Mouse (Mus musculus): ENCODE results near the gene Camsap2. TPM values are rescaled to one million over a fixed set of nuclear protein-coding genes. Genes with fewer than 3 reads are reported as not detected.
A peak's percentile ranks its signal among the peaks of the same experiment; 100 is the strongest.

Gene Camsap2
- total and polyA plus RNA-seq, 2 experiments: 2.3 to 8.9 TPM

GRCm38 (mm10) chr1:136306424-136306823 is 39.5 kb downstream of the Camsap2 start:
- H3K4me1 ChIP-seq (ENCODE audit: control insufficient read depth, insufficient read depth, low read length): no peaks in the 10 kb centered on the region
- H3K27ac ChIP-seq (replicated peaks; ENCODE audit: insufficient read depth, low read depth, low read length): no peak overlapping the region
- no peaks in the 10 kb centered on the region for H3K27me3 ChIP-seq (ENCODE audit: control insufficient read depth, insufficient read depth, low read length)
- H3K79me2 ChIP-seq (ENCODE audit: control insufficient read depth, insufficient read depth, low read length): peaks cover 7% of the 10 kb centered on the region; the same call in 1 of the 2 replicates
- no peak overlapping the region for H3K4me3 ChIP-seq (ENCODE audit: insufficient read depth, low read depth, low read length)
- no peak for TF ChIP-seq POLR2A (IDR thresholded peaks at IDR 0.05; ENCODE audit: extremely low read depth, insufficient read depth, low read length)
- TF ChIP-seq CTCF (IDR thresholded peaks at IDR 0.05; ENCODE audit: low read depth, low read length): peak; percentile 45
- 63% methylated on average over 3 of the region's 3 CpGs for WGBS
- H3K9ac ChIP-seq (ENCODE audit: low read depth, low read length): no peak overlapping the region
- peak; percentile 40 for DNase-seq (ENCODE audit: extremely low read depth, low read depth, low spot score)
- no peaks in the 10 kb centered on the region for H3K36me3 ChIP-seq (ENCODE audit: control insufficient read depth, insufficient read depth, low read length)

GRCm38 (mm10) chr1:136293961-136294360 is 51.9 kb downstream of the Camsap2 start:
- H3K27ac ChIP-seq (replicated peaks; ENCODE audit: insufficient read depth, low read depth, low read length): no peak overlapping the region
- peak; percentile 22 for DNase-seq (ENCODE audit: extremely low read depth, low read depth, low spot score)
- no peak overlapping the region for H3K9ac ChIP-seq (ENCODE audit: low read depth, low read length)
- no peaks in the 10 kb centered on the region; the same call in 1 of the 2 replicates for H3K36me3 ChIP-seq (ENCODE audit: control insufficient read depth, insufficient read depth, low read length)
- no peak overlapping the region for H3K4me3 ChIP-seq (ENCODE audit: insufficient read depth, low read depth, low read length)
- H3K4me1 ChIP-seq (ENCODE audit: control insufficient read depth, insufficient read depth, low read length): no peaks in the 10 kb centered on the region; the same call in 1 of the 2 replicates
- TF ChIP-seq CTCF (IDR thresholded peaks at IDR 0.05; ENCODE audit: low read depth, low read length) (no peak), POLR2A (IDR thresholded peaks at IDR 0.05; ENCODE audit: extremely low read depth, insufficient read depth, low read length) (no peak)
- H3K27me3 ChIP-seq (ENCODE audit: control insufficient read depth, insufficient read depth, low read length): no peaks in the 10 kb centered on the region
- H3K79me2 ChIP-seq (ENCODE audit: control insufficient read depth, insufficient read depth, low read length): no peaks in the 10 kb centered on the region

GRCm38 (mm10) chr1:136289803-136290202 is 56.1 kb downstream of the Camsap2 start:
- Histone ChIP-seq H3K27me3 (ENCODE audit: control insufficient read depth, insufficient read depth, low read length) (no peaks in the 10 kb centered on the region), H3K36me3 (ENCODE audit: control insufficient read depth, insufficient read depth, low read length) (peaks cover 13% of the 10 kb centered on the region), H3K4me3 (ENCODE audit: insufficient read depth, low read depth, low read length) (no peak overlapping the region), H3K9ac (ENCODE audit: low read depth, low read length) (no peak overlapping the region), H3K4me1 (ENCODE audit: control insufficient read depth, insufficient read depth, low read length) (no peaks in the 10 kb centered on the region; the same call in 1 of the 2 replicates), H3K79me2 (ENCODE audit: control insufficient read depth, insufficient read depth, low read length) (no peaks in the 10 kb centered on the region), H3K27ac (replicated peaks; ENCODE audit: insufficient read depth, low read depth, low read length) (no peak overlapping the region)
- DNase-seq (ENCODE audit: extremely low read depth, low read depth, low spot score): no peak
- 65% methylated on average over 1 of the region's 1 CpGs for WGBS
- TF ChIP-seq POLR2A (IDR thresholded peaks at IDR 0.05; ENCODE audit: extremely low read depth, insufficient read depth, low read length) (no peak), CTCF (IDR thresholded peaks at IDR 0.05; ENCODE audit: low read depth, low read length) (no peak)

DNA sequence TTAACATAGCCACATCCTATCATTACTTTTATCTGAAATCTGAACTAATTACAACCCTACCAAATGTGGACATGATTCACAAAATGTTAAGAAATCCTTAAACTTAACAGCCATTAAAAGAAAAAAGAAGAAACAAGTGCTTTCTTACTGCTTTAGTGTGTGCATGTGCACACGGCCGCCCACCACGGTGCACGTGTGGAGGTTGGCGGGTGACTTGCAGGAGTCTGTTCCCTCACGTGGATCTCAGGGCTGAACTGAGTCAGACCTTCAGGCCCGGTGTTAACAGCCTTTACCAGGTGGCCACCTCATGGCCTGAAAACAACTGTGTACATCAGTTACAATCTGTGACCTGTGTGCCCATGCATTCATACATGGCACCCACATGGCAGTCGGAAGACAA is 68.5 kb downstream of the Camsap2 start:
- Histone ChIP-seq H3K9ac (ENCODE audit: low read depth, low read length) (no peak overlapping the region), H3K27ac (replicated peaks; ENCODE audit: insufficient read depth, low read depth, low read length) (no peak overlapping the region), H3K4me1 (ENCODE audit: control insufficient read depth, insufficient read depth, low read length) (no peaks in the 10 kb centered on the region), H3K27me3 (ENCODE audit: control insufficient read depth, insufficient read depth, low read length) (no peaks in the 10 kb centered on the region), H3K4me3 (ENCODE audit: insufficient read depth, low read depth, low read length) (no peak overlapping the region), H3K79me2 (ENCODE audit: control insufficient read depth, insufficient read depth, low read length) (no peaks in the 10 kb centered on the region), H3K36me3 (ENCODE audit: control insufficient read depth, insufficient read depth, low read length) (peaks cover 63% of the 10 kb centered on the region)
- TF ChIP-seq POLR2A (IDR thresholded peaks at IDR 0.05; ENCODE audit: extremely low read depth, insufficient read depth, low read length) (no peak), CTCF (IDR thresholded peaks at IDR 0.05; ENCODE audit: low read depth, low read length) (no peak)
- DNase-seq (ENCODE audit: extremely low read depth, low read depth, low spot score): no peak
- 96% methylated on average over 8 of the region's 8 CpGs for WGBS

DNA sequence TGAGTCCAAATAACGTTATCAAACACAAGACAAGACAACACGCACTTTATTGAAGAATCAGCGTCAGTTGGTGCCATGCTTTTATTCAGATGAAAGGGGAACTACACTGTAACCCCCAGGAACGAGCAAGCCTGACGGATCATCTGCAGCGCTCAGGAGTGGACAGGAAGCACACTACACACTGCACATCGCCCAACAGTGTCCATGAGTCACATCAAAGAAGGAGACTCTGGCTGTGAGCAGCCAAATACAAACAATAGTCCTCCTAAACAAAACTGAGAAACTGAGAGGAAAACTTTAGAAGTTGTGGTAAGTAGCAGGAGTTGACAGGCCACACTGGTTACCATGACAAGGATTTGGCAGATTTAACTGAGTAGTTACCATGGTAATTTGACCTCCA is 77.7 kb downstream of the Camsap2 start:
- peaks cover 13% of the 10 kb centered on the region for H3K36me3 ChIP-seq (ENCODE audit: control insufficient read depth, insufficient read depth, low read length)
- 87% methylated on average over 7 of the region's 7 CpGs for WGBS
- TF ChIP-seq CTCF (IDR thresholded peaks at IDR 0.05; ENCODE audit: low read depth, low read length) (no peak), POLR2A (IDR thresholded peaks at IDR 0.05; ENCODE audit: extremely low read depth, insufficient read depth, low read length) (no peak)
- H3K27me3 ChIP-seq (ENCODE audit: control insufficient read depth, insufficient read depth, low read length): no peaks in the 10 kb centered on the region
- no peak overlapping the region for H3K9ac ChIP-seq (ENCODE audit: low read depth, low read length)
- no peak for DNase-seq (ENCODE audit: extremely low read depth, low read depth, low spot score)
- no peaks in the 10 kb centered on the region for H3K4me1 ChIP-seq (ENCODE audit: control insufficient read depth, insufficient read depth, low read length)
- H3K4me3 ChIP-seq (ENCODE audit: insufficient read depth, low read depth, low read length): no peak overlapping the region
- H3K27ac ChIP-seq (replicated peaks; ENCODE audit: insufficient read depth, low read depth, low read length): no peak overlapping the region
- no peaks in the 10 kb centered on the region for H3K79me2 ChIP-seq (ENCODE audit: control insufficient read depth, insufficient read depth, low read length)

GRCm38 (mm10) chr1:136266127-136266526 is 79.8 kb downstream of the Camsap2 start:
- DNase-seq (ENCODE audit: extremely low read depth, low read depth, low spot score): no peak
- Histone ChIP-seq H3K4me1 (ENCODE audit: control insufficient read depth, insufficient read depth, low read length) (no peaks in the 10 kb centered on the region), H3K36me3 (ENCODE audit: control insufficient read depth, insufficient read depth, low read length) (peaks cover 6% of the 10 kb centered on the region), H3K27ac (replicated peaks; ENCODE audit: insufficient read depth, low read depth, low read length) (no peak overlapping the region), H3K27me3 (ENCODE audit: control insufficient read depth, insufficient read depth, low read length) (no peaks in the 10 kb centered on the region), H3K4me3 (ENCODE audit: insufficient read depth, low read depth, low read length) (no peak overlapping the region), H3K9ac (ENCODE audit: low read depth, low read length) (no peak overlapping the region), H3K79me2 (ENCODE audit: control insufficient read depth, insufficient read depth, low read length) (no peaks in the 10 kb centered on the region)
- 46% methylated on average over 6 of the region's 6 CpGs for WGBS
- TF ChIP-seq POLR2A (IDR thresholded peaks at IDR 0.05; ENCODE audit: extremely low read depth, insufficient read depth, low read length) (no peak), CTCF (IDR thresholded peaks at IDR 0.05; ENCODE audit: low read depth, low read length) (no peak)

All from liver, adult 2 months (tissue).